In genomic region chr4:24796229-24796628, GRCm38 (mm10) we compare ENCODE assay signal across 11 mouse cellular contexts. TPM values are rescaled to one million over a fixed set of nuclear protein-coding genes. Genes with fewer than 3 reads are reported as not detected.
DNase-seq lines count a peak whose midpoint lies in the region.
"Had no signal": no experiment of that assay in that cellular context is flagged by ENCODE, and none has a peak within 500 bp of the region (broad histone marks: within the 10 kb centered on the region; RNA-seq: fewer than 3 reads in every experiment).

No protein-coding gene starts in this region.

- intact Hi-C loops in gastrocnemius, postnatal 36 days (cut with DNase I) = no loop called here
- intact Hi-C loops in left cerebral cortex, postnatal 10 days (cut with DNase I) = no loop called here
- intact Hi-C loops in left cerebral cortex, postnatal 36 days (cut with DNase I) = loop anchor here (5.0 kb wide), 1 partner anchor 51 kb away; no protein-coding TSS in a partner anchor

- peak; percentile 14 for DNase-seq in gastrocnemius, postnatal 10 days
- no peak for DNase-seq in gastrocnemius, postnatal 36 days
- DNase-seq in left cerebral cortex, postnatal 10 days (ENCODE audit: extremely low spot score in 1 of 2, low spot score in 2 of 2) = peak; percentile 36 to 40
- DNase-seq in left cerebral cortex, postnatal 36 days (ENCODE audit: low spot score in 2 of 2) = no peak
- peak; percentile 39 for DNase-seq in adrenal gland, postnatal 25 days
- DNase-seq in cerebellum, postnatal 25 days = peak; percentile 80 to 88
- no peak for DNase-seq in natural killer cell, adult 2 months (ENCODE audit: low spot score in 2 of 2)
- DNase-seq in urinary bladder, postnatal 25 days (ENCODE audit: low spot score) = no peak
- DNase-seq: layer of hippocampus, adult 9-11 months; liver, embryonic 13.5 days had no signal

RNA-seq across cellular contexts. Expression of gene Klhl32, which starts 54.7 kb away (rescaled TPM):
- under 1 TPM; 0.28 to 0.84 TPM for total RNA-seq in gastrocnemius, postnatal 10 days (2021)
- total RNA-seq in gastrocnemius, postnatal 36 days (2021) = under 1 TPM in 1 of 2 experiments, not detected in 1; 0.10 TPM
- total RNA-seq in left cerebral cortex, postnatal 10 days (2021) = 10 to 100 TPM; 16.5 to 17.5 TPM
- 10 to 100 TPM; 13.4 to 15.2 TPM for total RNA-seq in left cerebral cortex, postnatal 36 days (2021)
- total RNA-seq in adrenal gland, postnatal 25 days (2021) = 3.4 and 5.9 TPM in 2 replicates
- total RNA-seq: common myeloid progenitor, adult 5-6 weeks had no signal

Comparison
In these comparisons a context has a peak if more than half of its experiments do, and no peak if none do; other contexts are left out.
1. DNase-seq: peak in gastrocnemius, postnatal 10 days (single experiment), left cerebral cortex, postnatal 10 days (2 of 2), adrenal gland, postnatal 25 days (single experiment) and cerebellum, postnatal 25 days (2 of 2); none in gastrocnemius, postnatal 36 days (0 of 2), left cerebral cortex, postnatal 36 days (0 of 2), natural killer cell, adult 2 months (0 of 2) and urinary bladder, postnatal 25 days (single experiment).